ENCODE assay signal across 24 mouse cellular contexts in genomic region chr11:43463204-43463603, GRCm38 (mm10). TPM values are rescaled to one million over a fixed set of nuclear protein-coding genes. Genes with fewer than 3 reads are reported as not detected.
DNase-seq lines count a peak whose midpoint lies in the region; ATAC-seq and TF ChIP-seq lines count a peak whose summit lies in the region.
"Had no signal": no experiment of that assay in that cellular context is flagged by ENCODE, and none has a peak within 500 bp of the region (broad histone marks: within the 10 kb centered on the region; RNA-seq: fewer than 3 reads in every experiment).

No protein-coding gene starts in this region.

- ATAC-seq in intestine, embryonic 14.5 days (replicated peaks; ENCODE audit: low FRiP score, low TSS enrichment, low read depth): no peak
- no peak for ATAC-seq in intestine, postnatal 0 days
- 0 out of 2 replicates have a peak, but pooled peaks have one; percentile 44 for ATAC-seq in granulocyte monocyte progenitor cell, adult 5-6 weeks (replicated peaks; ENCODE audit: poor library complexity, severe bottlenecking)
- ATAC-seq in hindbrain, embryonic 14.5 days (ENCODE audit: low FRiP score): no peak
- ATAC-seq: activated CD4-positive, CD25-positive, alpha-beta regulatory T cell, adult 4 months; CD4-positive, CD25-positive, alpha-beta regulatory T cell, adult 4 months; forebrain, embryonic 13.5 days; forebrain, embryonic 15.5 days; Patski had no signal

- H3K4me3 ChIP-seq in intestine, embryonic 14.5 days (ENCODE audit: low read depth, low read length): no peak overlapping the region
- no peak overlapping the region for H3K4me3 ChIP-seq in intestine, postnatal 0 days (ENCODE audit: low read depth, low read length)
- H3K4me3 ChIP-seq in hindbrain, embryonic 14.5 days (replicated peaks; ENCODE audit: low read length): no peak overlapping the region
- H3K4me3 ChIP-seq: embryonic facial prominence, embryonic 10.5 days; embryonic facial prominence, embryonic 12.5 days; forebrain, embryonic 13.5 days; forebrain, embryonic 15.5 days had no signal

- WGBS in intestine, embryonic 14.5 days: 94% methylated on average over 25 of the region's 25 CpGs
- WGBS in intestine, postnatal 0 days: 91% methylated on average over 25 of the region's 25 CpGs
- whole genome bisulfite sequencing in hindbrain, embryonic 14.5 days: 96% methylated on average over 25 of the region's 25 CpGs

- no peaks in the 10 kb centered on the region for H3K27me3 ChIP-seq in intestine, embryonic 14.5 days (replicated peaks; ENCODE audit: control insufficient read depth, insufficient read depth, low read length)
- no peaks in the 10 kb centered on the region for H3K27me3 ChIP-seq in intestine, postnatal 0 days (replicated peaks; ENCODE audit: control insufficient read depth, insufficient read depth, low read length)
- no peaks in the 10 kb centered on the region for H3K27me3 ChIP-seq in hindbrain, embryonic 14.5 days (ENCODE audit: control insufficient read depth, insufficient read depth, low read length)
- H3K27me3 ChIP-seq: embryonic facial prominence, embryonic 12.5 days; forebrain, embryonic 13.5 days; forebrain, embryonic 15.5 days had no signal

- no peaks in the 10 kb centered on the region for H3K4me1 ChIP-seq in intestine, embryonic 14.5 days (replicated peaks; ENCODE audit: control insufficient read depth, insufficient read depth, low read length)
- H3K4me1 ChIP-seq in intestine, postnatal 0 days (replicated peaks; ENCODE audit: control insufficient read depth, insufficient read depth, low read length): no peaks in the 10 kb centered on the region
- no peaks in the 10 kb centered on the region for H3K4me1 ChIP-seq in hindbrain, embryonic 14.5 days (replicated peaks; ENCODE audit: control insufficient read depth, insufficient read depth, low read length)
- H3K4me1 ChIP-seq: embryonic facial prominence, embryonic 10.5 days; embryonic facial prominence, embryonic 12.5 days; forebrain, embryonic 13.5 days; forebrain, embryonic 15.5 days had no signal

- no peak overlapping the region for H3K9ac ChIP-seq in intestine, embryonic 14.5 days (ENCODE audit: low read length)
- no peak overlapping the region for H3K9ac ChIP-seq in intestine, postnatal 0 days (ENCODE audit: low read depth, low read length)
- no peak overlapping the region for H3K9ac ChIP-seq in hindbrain, embryonic 14.5 days
- H3K9ac ChIP-seq: embryonic facial prominence, embryonic 12.5 days; forebrain, embryonic 13.5 days; forebrain, embryonic 15.5 days had no signal

- H3K4me2 ChIP-seq in intestine, embryonic 14.5 days (ENCODE audit: low read length): no peak overlapping the region
- no peak overlapping the region for H3K4me2 ChIP-seq in intestine, postnatal 0 days (replicated peaks; ENCODE audit: low read depth)
- no peak overlapping the region for H3K4me2 ChIP-seq in hindbrain, embryonic 14.5 days (replicated peaks)
- H3K4me2 ChIP-seq: embryonic facial prominence, embryonic 12.5 days; forebrain, embryonic 13.5 days; forebrain, embryonic 15.5 days had no signal

- peak; percentile 53 for DNase-seq in heart, adult 11 months
- DNase-seq in heart, postnatal 25 days (ENCODE audit: low spot score): no peak
- DNase-seq in intestine, embryonic 14.5 days (ENCODE audit: low spot score): peak; percentile 3
- DNase-seq in hindbrain, embryonic 14.5 days (ENCODE audit: low spot score): no peak
- DNase-seq: adrenal gland, adult 8-10 months; adrenal gland, postnatal 14 days; adrenal gland, postnatal 36 days; B cell, adult 2 months; cerebellum, adult 11-12 months; cerebellum, adult 2 months; cerebellum, adult 9-10 months; cerebellum, postnatal 10 days; cerebellum, postnatal 25 days had no signal

- H3K27ac ChIP-seq in intestine, embryonic 14.5 days (ENCODE audit: low read depth): no peak overlapping the region
- no peak overlapping the region for H3K27ac ChIP-seq in intestine, postnatal 0 days (ENCODE audit: low read depth, low read length)
- H3K27ac ChIP-seq in hindbrain, embryonic 14.5 days: no peak overlapping the region
- H3K27ac ChIP-seq: embryonic facial prominence, embryonic 10.5 days; embryonic facial prominence, embryonic 12.5 days; forebrain, embryonic 13.5 days; forebrain, embryonic 15.5 days had no signal

- intact Hi-C loops in heart, postnatal 25 days (cut with DNase I): no loop called here

- no peak for TF ChIP-seq CTCF in intestine, postnatal 0 days (IDR thresholded peaks at IDR 0.05; ENCODE audit: low read depth)

- H3K9me3 ChIP-seq in intestine, embryonic 14.5 days (ENCODE audit: control insufficient read depth, low read length): no peaks in the 10 kb centered on the region
- no peaks in the 10 kb centered on the region for H3K9me3 ChIP-seq in intestine, postnatal 0 days (ENCODE audit: control insufficient read depth)
- H3K9me3 ChIP-seq in hindbrain, embryonic 14.5 days (ENCODE audit: control insufficient read depth, low read length): no peaks in the 10 kb centered on the region
- H3K9me3 ChIP-seq: embryonic facial prominence, embryonic 10.5 days; embryonic facial prominence, embryonic 12.5 days; forebrain, embryonic 15.5 days had no signal

- no peaks in the 10 kb centered on the region for H3K36me3 ChIP-seq in intestine, embryonic 14.5 days (ENCODE audit: control insufficient read depth, insufficient read depth, low read length)
- H3K36me3 ChIP-seq in intestine, postnatal 0 days (ENCODE audit: control insufficient read depth, insufficient read depth): no peaks in the 10 kb centered on the region
- no peaks in the 10 kb centered on the region for H3K36me3 ChIP-seq in hindbrain, embryonic 14.5 days (replicated peaks; ENCODE audit: control insufficient read depth, insufficient read depth)
- H3K36me3 ChIP-seq: embryonic facial prominence, embryonic 10.5 days; embryonic facial prominence, embryonic 12.5 days; forebrain, embryonic 15.5 days; G1E had no signal

RNA-seq across cellular contexts. Expression of gene C1qtnf2, which starts 10.9 kb away (rescaled TPM):
- total RNA-seq in heart, postnatal 25 days (2021): 1 to 10 TPM; 6.7 to 6.9 TPM
- 5.0 and 5.9 TPM in 2 replicates for polyA plus RNA-seq in intestine, embryonic 14.5 days (2014; fragmentation: Nextera tagmentation; extraction: Ambion mirVana)
- 9.4 and 11.9 TPM in 2 replicates for polyA plus RNA-seq in intestine, postnatal 0 days (2015; fragmentation: Nextera tagmentation; extraction: Ambion mirVana)
- not detected in 2 replicates for total RNA-seq in granulocyte monocyte progenitor cell, adult 5-6 weeks (2014; fragmentation: Nextera tagmentation)
- total RNA-seq in granulocyte monocyte progenitor cell, adult 5-6 weeks (2017): not detected in 2 replicates
- polyA plus RNA-seq in hindbrain, embryonic 14.5 days (2014; fragmentation: Nextera tagmentation; extraction: Ambion mirVana): 11.8 and 13.5 TPM in 2 replicates
- total RNA-seq: CH12.LX, G1E had no signal
- polyA plus RNA-seq: activated CD4-positive, CD25-positive, alpha-beta regulatory T cell, adult 4 months; CD4-positive, CD25-positive, alpha-beta regulatory T cell, adult 4 months; G1E; Patski had no signal

RNA-seq across cellular contexts. Expression of gene Slu7, which starts 29.7 kb away (rescaled TPM):
- 10 to 100 TPM; 26.2 to 27.0 TPM for total RNA-seq in heart, postnatal 25 days (2021)
- polyA plus RNA-seq in intestine, embryonic 14.5 days (2014; fragmentation: Nextera tagmentation; extraction: Ambion mirVana): 45.0 and 55.6 TPM in 2 replicates
- 33.6 and 40.3 TPM in 2 replicates for polyA plus RNA-seq in intestine, postnatal 0 days (2015; fragmentation: Nextera tagmentation; extraction: Ambion mirVana)
- total RNA-seq in granulocyte monocyte progenitor cell, adult 5-6 weeks (2014; fragmentation: Nextera tagmentation): 24.6 and 26.3 TPM in 2 replicates
- total RNA-seq in granulocyte monocyte progenitor cell, adult 5-6 weeks (2017): 82.8 and 112 TPM in 2 replicates
- polyA plus RNA-seq in hindbrain, embryonic 14.5 days (2014; fragmentation: Nextera tagmentation; extraction: Ambion mirVana): 55.2 and 57.0 TPM in 2 replicates

RNA-seq across cellular contexts. Expression of gene Pttg1, which starts 37.2 kb away (rescaled TPM):
- 10 to 100 TPM; 64.3 to 73.1 TPM for total RNA-seq in heart, postnatal 25 days (2021)
- 67.1 and 70.7 TPM in 2 replicates for polyA plus RNA-seq in intestine, embryonic 14.5 days (2014; fragmentation: Nextera tagmentation; extraction: Ambion mirVana)
- polyA plus RNA-seq in intestine, postnatal 0 days (2015; fragmentation: Nextera tagmentation; extraction: Ambion mirVana): 88.3 and 88.4 TPM in 2 replicates
- 57.8 and 90.6 TPM in 2 replicates for total RNA-seq in granulocyte monocyte progenitor cell, adult 5-6 weeks (2014; fragmentation: Nextera tagmentation)
- total RNA-seq in granulocyte monocyte progenitor cell, adult 5-6 weeks (2017): 58.6 and 63.3 TPM in 2 replicates
- polyA plus RNA-seq in hindbrain, embryonic 14.5 days (2014; fragmentation: Nextera tagmentation; extraction: Ambion mirVana): 44.9 and 53.0 TPM in 2 replicates

Comparison
In these comparisons a context has a peak if more than half of its experiments do, and no peak if none do; other contexts are left out.
1. DNase-seq: peak in heart, adult 11 months (single experiment) and intestine, embryonic 14.5 days (single experiment); none in heart, postnatal 25 days (single experiment) and hindbrain, embryonic 14.5 days (single experiment).